ENCODE assay signal across 12 mouse cellular contexts in genomic region chr10:118602922-118603321, GRCm38 (mm10).
"Had no signal": no experiment of that assay in that cellular context is flagged by ENCODE, and none has a peak within 500 bp of the region (broad histone marks: within the 10 kb centered on the region; RNA-seq: fewer than 3 reads in every experiment).

No protein-coding gene starts in this region.

- H3K9me3 ChIP-seq: intestine, embryonic 15.5 days; kidney, embryonic 15.5 days; lung, embryonic 15.5 days; neural tube, embryonic 12.5 days had no signal

- H3K4me3 ChIP-seq: intestine, embryonic 15.5 days; kidney, embryonic 15.5 days; limb, embryonic 12.5 days; lung, embryonic 15.5 days; midbrain, embryonic 10.5 days; myocyte; neural tube, embryonic 12.5 days had no signal

- ATAC-seq: intestine, embryonic 15.5 days had no signal

- H3K4me1 ChIP-seq: intestine, embryonic 15.5 days; kidney, embryonic 15.5 days; lung, embryonic 15.5 days; midbrain, embryonic 10.5 days; neural tube, embryonic 12.5 days had no signal

- H3K4me2 ChIP-seq: intestine, embryonic 15.5 days; kidney, embryonic 15.5 days; limb, embryonic 12.5 days; lung, embryonic 15.5 days; neural tube, embryonic 12.5 days had no signal

- H3K9ac ChIP-seq: intestine, embryonic 15.5 days; kidney, embryonic 15.5 days; limb, embryonic 12.5 days; lung, embryonic 15.5 days; neural tube, embryonic 12.5 days had no signal

- H3K27me3 ChIP-seq: intestine, embryonic 15.5 days; kidney, embryonic 15.5 days; limb, embryonic 12.5 days; lung, embryonic 15.5 days; neural tube, embryonic 12.5 days had no signal

- H3K27ac ChIP-seq: intestine, embryonic 15.5 days; kidney, embryonic 15.5 days; limb, embryonic 12.5 days; lung, embryonic 15.5 days; midbrain, embryonic 10.5 days; neural tube, embryonic 12.5 days had no signal

- H3K36me3 ChIP-seq: intestine, embryonic 15.5 days; kidney, embryonic 15.5 days; limb, embryonic 12.5 days; lung, embryonic 15.5 days; midbrain, embryonic 10.5 days; neural tube, embryonic 12.5 days had no signal

- DNase-seq: kidney, adult 18-20 months; kidney, postnatal 25 days; midbrain, embryonic 14.5 days; thymus, adult 18-20 months; thymus, postnatal 25 days had no signal
